Mouse (Mus musculus): ENCODE results near the gene B3glct.

Gene B3glct

DNA sequence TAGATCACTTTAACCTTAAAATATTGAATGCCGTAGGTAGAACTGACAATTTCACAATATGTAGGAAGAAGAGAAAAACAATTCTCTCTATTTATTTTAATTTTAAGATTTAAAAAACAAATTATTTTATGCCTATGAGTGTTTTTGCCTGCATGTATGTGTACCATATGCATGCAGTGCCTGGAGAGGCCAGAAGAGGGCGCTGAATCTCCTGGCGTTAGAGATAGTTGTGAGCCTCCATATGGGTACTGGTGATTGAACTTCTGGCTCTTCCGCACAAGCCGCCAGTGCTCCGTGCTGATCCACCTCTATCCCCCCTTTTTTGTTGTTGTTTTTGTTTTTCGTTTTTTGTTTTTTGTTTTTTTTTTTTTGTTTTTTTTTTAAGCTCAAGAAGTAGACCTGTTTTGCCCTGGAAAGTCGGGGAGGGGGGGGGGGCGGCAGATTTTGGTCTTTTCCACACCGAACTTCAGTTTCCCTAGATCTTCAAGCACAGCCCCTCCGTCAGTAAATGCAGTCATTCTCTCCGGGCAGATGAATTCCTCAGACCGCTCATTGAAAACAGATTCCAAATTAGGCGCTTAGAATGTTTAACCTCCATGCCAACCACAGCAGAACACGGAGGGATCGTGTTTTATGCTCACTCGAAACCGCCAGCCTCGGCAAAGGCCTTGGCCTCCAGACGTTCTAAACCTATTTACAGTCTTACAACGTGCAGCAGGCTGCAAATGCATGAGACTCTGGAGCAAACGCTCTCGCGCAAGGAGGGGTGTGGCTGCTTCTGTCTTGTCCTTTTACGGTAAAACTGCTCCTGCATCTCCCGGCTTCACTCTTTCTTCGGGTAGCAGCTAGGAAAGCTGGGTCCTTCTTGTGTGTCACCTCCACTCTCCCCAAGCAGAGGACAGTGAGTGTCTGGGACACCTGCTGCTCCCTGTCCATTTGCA, 70.9 kb downstream of the B3glct start:
- no peak for DNase-seq (ENCODE audit: low read depth)

DNA sequence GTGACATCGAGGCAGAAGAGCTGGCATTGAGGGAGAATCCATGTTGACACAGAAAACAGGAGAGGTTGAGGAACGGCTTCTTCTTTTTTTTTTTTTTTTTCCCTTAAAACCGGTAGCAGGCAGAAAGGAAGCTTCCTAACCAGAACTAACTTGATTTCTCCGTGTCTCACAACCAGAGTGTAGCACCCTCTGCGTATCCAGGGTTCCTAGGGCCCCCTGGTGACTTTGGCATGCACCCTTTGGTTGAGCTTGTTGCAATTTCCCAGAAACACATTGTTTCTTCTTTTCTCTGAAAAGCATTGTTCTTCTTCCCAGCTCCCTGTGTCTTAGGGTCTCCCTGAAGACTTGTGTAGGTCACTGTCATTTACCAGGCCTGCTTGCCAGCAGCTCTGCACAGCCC, 73.8 kb downstream of the B3glct start:
- DNase-seq (ENCODE audit: low read depth) = no peak

GRCm38 (mm10) chr5:149753073-149753472, 75.0 kb downstream of the B3glct start:
- DNase-seq (ENCODE audit: low read depth) = no peak

GRCm38 (mm10) chr5:149767116-149767515, 89.1 kb downstream of the B3glct start:
- DNase-seq (ENCODE audit: low read depth) = no peak

- DNase-seq (ENCODE audit: low read depth) = no peak
Measured at GRCm38 (mm10) chr5:149767651-149768301, 89.7 kb downstream of the B3glct start.

- DNase-seq (ENCODE audit: low read depth) = no peak
Measured at GRCm38 (mm10) chr5:149769666-149770065, 91.6 kb downstream of the B3glct start.

DNA sequence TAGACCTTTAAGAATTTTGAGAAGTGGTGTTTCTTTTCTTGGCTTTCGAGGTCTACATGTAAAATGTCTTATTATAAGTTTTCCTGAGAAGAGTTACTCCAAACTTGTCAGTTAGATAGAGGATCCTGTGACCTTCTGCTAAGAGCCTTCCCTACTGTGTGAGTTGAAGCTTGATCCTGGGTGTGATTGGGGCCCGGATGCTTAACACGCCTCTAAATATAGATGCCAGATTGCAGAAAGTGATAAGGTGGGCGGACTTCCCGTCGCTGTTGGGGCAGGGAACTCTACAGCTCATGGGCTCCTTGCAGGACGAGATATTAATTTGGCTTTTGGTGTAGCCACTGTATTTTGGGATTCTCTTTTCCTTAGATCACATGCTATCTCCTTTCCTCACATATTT, 98.0 kb downstream of the B3glct start:
- DNase-seq (ENCODE audit: low read depth) = no peak

DNA sequence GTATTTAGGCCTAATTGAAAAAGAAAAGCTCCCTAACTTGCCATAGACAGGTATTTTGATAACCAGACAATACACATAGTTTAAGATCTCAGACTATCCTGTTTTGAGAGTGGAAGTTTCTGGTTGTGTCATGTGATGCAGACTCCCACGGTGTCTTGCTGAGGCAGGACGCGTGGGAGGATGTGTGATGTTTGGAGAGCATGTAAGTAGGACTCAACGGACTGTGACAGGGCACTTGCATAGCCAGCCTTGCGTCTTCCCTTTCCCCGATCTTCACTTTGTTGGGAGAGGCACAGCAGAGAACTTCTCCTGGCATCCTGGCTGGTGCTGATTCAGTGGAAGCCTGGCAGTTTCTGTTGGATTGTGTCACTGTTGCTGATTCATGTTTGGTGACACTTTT, 101.7 kb downstream of the B3glct start:
- no peak for DNase-seq (ENCODE audit: low read depth)

DNA sequence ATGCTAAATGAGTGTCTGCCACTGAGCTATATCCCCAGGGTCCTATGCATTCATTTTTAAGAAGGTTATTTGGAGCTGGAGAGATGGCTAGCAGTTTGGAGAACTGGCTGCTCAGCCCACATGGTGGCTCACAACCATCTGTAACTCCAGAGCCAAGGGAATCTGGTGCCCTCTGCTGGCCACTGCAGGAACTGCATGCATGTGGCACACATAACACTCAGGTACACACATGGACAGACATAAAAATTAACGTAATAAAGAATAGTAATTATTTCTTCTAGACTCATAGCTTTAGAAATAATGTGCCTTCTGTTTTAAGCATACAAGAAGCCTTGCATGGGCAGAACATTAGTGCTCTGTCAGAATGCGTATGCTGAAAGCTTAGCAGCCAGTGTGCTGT, 102.4 kb downstream of the B3glct start:
- DNase-seq (ENCODE audit: low read depth) = peak; percentile 20

DNA sequence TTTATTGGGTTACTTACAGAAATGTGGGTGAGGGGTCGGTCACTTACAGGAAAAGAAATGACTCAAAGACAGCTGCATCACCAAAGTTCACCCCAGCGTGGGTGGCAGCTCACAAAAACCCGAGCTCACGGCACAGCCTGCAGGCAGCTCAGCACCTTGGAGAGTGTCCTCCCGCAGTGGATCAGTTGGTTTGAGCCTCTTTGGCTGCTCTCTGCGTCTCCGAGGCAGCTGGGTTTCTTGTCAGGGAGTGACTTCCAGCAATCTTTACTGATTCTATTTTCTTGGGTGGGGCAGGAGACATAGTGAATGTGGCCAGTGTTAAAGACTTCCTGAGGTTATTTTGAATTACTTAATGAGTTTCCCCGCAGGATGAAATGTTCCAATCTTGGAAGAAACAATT, 112.1 kb downstream of the B3glct start:
- DNase-seq (ENCODE audit: low read depth) = no peak

- DNase-seq (ENCODE audit: low read depth) = no peak
Measured at GRCm38 (mm10) chr5:149810071-149810470, 132.0 kb downstream of the B3glct start.

DNA sequence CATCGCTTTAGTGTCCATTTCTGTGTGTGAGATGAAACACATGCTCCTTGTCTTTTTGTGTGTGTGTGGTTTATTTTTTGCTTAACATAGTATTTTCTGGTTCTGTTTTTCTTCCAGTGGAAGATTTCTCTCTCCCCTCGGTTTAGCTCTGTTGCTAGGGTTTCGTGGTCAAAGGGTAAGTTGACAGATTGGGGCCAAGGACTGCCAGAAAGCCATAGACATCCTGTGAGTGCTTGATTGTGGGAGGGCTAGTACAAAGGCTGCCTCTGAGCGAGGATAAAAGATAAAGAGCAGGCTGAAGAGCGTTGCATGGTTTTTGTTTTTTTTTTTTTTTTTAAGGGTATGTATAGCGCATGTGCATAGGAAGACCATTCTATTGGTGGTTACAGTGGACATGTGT, 133.8 kb downstream of the B3glct start:
- no peak for DNase-seq (ENCODE audit: low read depth)
